19 mouse cellular contexts compared by ENCODE assay signal in genomic region chr9:47228736-47229135, GRCm38 (mm10).
"Had no signal": no experiment of that assay in that cellular context is flagged by ENCODE, and none has a peak within 500 bp of the region (broad histone marks: within the 10 kb centered on the region; RNA-seq: fewer than 3 reads in every experiment).

No protein-coding gene starts in this region.

- DNase-seq: lung, adult 18-20 months; lung, embryonic 14.5 days; lung, postnatal 10 days; lung, postnatal 4 days; midbrain, embryonic 14.5 days; retina, postnatal 1 day; right cerebral cortex, adult 18-20 months; right cerebral cortex, postnatal 25 days; right cerebral cortex, postnatal 4 days; spleen, adult 18-20 months; thymus, adult 2 months; thymus, postnatal 25 days; thymus, postnatal 4 days had no signal

- H3K4me1 ChIP-seq: midbrain, embryonic 10.5 days; midbrain, embryonic 12.5 days had no signal

- H3K4me3 ChIP-seq: midbrain, embryonic 10.5 days; midbrain, embryonic 12.5 days; myocyte; neural tube, embryonic 13.5 days; neural tube, embryonic 15.5 days had no signal

- H3K9me3 ChIP-seq: midbrain, embryonic 10.5 days; midbrain, embryonic 12.5 days; neural tube, embryonic 13.5 days; neural tube, embryonic 15.5 days had no signal

- H3K36me3 ChIP-seq: midbrain, embryonic 10.5 days; midbrain, embryonic 12.5 days; neural tube, embryonic 13.5 days; neural tube, embryonic 15.5 days had no signal

- H3K4me2 ChIP-seq: lung, embryonic 14.5 days; midbrain, embryonic 12.5 days; neural tube, embryonic 13.5 days; neural tube, embryonic 15.5 days had no signal

- H3K9ac ChIP-seq: lung, embryonic 14.5 days; midbrain, embryonic 12.5 days; neural tube, embryonic 13.5 days; neural tube, embryonic 15.5 days had no signal

- ATAC-seq: midbrain, embryonic 16.5 days had no signal

- H3K27ac ChIP-seq: midbrain, embryonic 10.5 days; midbrain, embryonic 12.5 days; neural tube, embryonic 13.5 days; neural tube, embryonic 15.5 days had no signal

- H3K27me3 ChIP-seq: midbrain, embryonic 12.5 days; neural tube, embryonic 13.5 days; neural tube, embryonic 15.5 days had no signal
